Mouse (Mus musculus): Measurements from ENCODE around the gene Icos. TPM values are rescaled to one million over a fixed set of nuclear protein-coding genes. Genes with fewer than 3 reads are reported as not detected.

The Icos gene
- polyA plus RNA-seq, 1 experiment from 2014 or later = 0.36 TPM

- no peaks in the 10 kb centered on the region for H3K9me3 ChIP-seq (ENCODE audit: control insufficient read depth, low read length)
- 87% methylated on average over 4 of the region's 4 CpGs for WGBS
- ATAC-seq (ENCODE audit: insufficient number of reproducible peaks, insufficient read depth, low FRiP score, low read depth) = no peak
- H3K4me3 ChIP-seq (ENCODE audit: control insufficient read depth in 1 of 2, insufficient read depth in 1 of 2, low read depth in 1 of 2, low read length in 2 of 2) = no peak overlapping the region
- H3K27me3 ChIP-seq (ENCODE audit: control insufficient read depth, insufficient read depth, low read length) = no peaks in the 10 kb centered on the region
- no peaks in the 10 kb centered on the region for H3K36me3 ChIP-seq (ENCODE audit: control insufficient read depth, insufficient read depth, low read length)
- peaks cover 7 to 12% of the 10 kb centered on the region in 2 experiments for H3K4me1 ChIP-seq (ENCODE audit: control insufficient read depth in 2 of 2, insufficient read depth in 2 of 2, low read length in 2 of 2)
- no peak overlapping the region for H3K27ac ChIP-seq (replicated peaks in 1 of 2; ENCODE audit: control insufficient read depth in 1 of 2, insufficient read depth in 1 of 2, low read depth in 2 of 2, low read length in 2 of 2)
- H3K4me2 ChIP-seq (ENCODE audit: low read length) = no peak overlapping the region
- H3K9ac ChIP-seq (ENCODE audit: low read length) = no peak overlapping the region
These were observed 15.6 kb upstream of the Icos start for GRCm38 (mm10) chr1:60962095-60962494.

DNA sequence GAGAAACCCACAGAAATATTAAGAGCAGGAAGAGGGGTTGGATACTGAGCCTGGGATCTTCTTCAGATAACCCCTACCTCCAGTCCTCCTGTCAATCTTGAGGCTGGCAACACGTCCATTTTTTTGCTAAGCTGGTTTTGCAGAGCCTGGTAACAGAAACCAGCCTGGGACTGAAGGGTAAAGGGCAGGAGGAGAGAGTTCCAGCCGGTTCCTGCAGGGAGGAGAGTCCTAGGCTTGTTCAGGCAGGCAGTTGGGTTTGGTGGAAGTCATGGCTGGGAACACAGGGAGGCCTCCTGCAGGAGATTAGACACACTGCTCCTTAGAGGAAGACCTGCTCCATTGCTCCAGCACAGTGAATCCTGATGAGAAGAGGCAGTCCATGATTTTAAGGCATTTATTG, 10.2 kb upstream of the Icos start:
- no peaks in the 10 kb centered on the region for H3K36me3 ChIP-seq (ENCODE audit: control insufficient read depth, insufficient read depth, low read length)
- H3K27me3 ChIP-seq (ENCODE audit: control insufficient read depth, insufficient read depth, low read length) = no peaks in the 10 kb centered on the region
- no peak overlapping the region for H3K4me3 ChIP-seq (ENCODE audit: control insufficient read depth in 1 of 2, insufficient read depth in 1 of 2, low read depth in 1 of 2, low read length in 2 of 2)
- ATAC-seq (ENCODE audit: insufficient number of reproducible peaks, insufficient read depth, low FRiP score, low read depth) = no peak
- 37% methylated on average over 2 of the region's 2 CpGs for WGBS
- no peak overlapping the region for H3K9ac ChIP-seq (ENCODE audit: low read length)
- H3K9me3 ChIP-seq (ENCODE audit: control insufficient read depth, low read length) = no peaks in the 10 kb centered on the region
- H3K4me1 ChIP-seq (ENCODE audit: control insufficient read depth in 2 of 2, insufficient read depth in 2 of 2, low read length in 2 of 2) = no peaks in the 10 kb centered on the region
- H3K27ac ChIP-seq (replicated peaks in 1 of 2; ENCODE audit: control insufficient read depth in 1 of 2, insufficient read depth in 1 of 2, low read depth in 2 of 2, low read length in 2 of 2) = no peak overlapping the region
- no peak overlapping the region for H3K4me2 ChIP-seq (ENCODE audit: low read length)

- H3K4me2 ChIP-seq (ENCODE audit: low read length) = no peak overlapping the region
- no peak for ATAC-seq (ENCODE audit: insufficient number of reproducible peaks, insufficient read depth, low FRiP score, low read depth)
These were observed 6.9 kb upstream of the Icos start for GRCm38 (mm10) chr1:60970846-60971245.

GRCm38 (mm10) chr1:60974221-60974620, 3.5 kb upstream of the Icos start:
- no peak overlapping the region for H3K9ac ChIP-seq (ENCODE audit: low read length)
- no peak overlapping the region for H3K4me3 ChIP-seq (ENCODE audit: control insufficient read depth in 1 of 2, insufficient read depth in 1 of 2, low read depth in 1 of 2, low read length in 2 of 2)
- H3K27me3 ChIP-seq (ENCODE audit: control insufficient read depth, insufficient read depth, low read length) = no peaks in the 10 kb centered on the region
- no peak overlapping the region for H3K27ac ChIP-seq (replicated peaks in 1 of 2; ENCODE audit: control insufficient read depth in 1 of 2, insufficient read depth in 1 of 2, low read depth in 2 of 2, low read length in 2 of 2)
- no peaks in the 10 kb centered on the region for H3K36me3 ChIP-seq (ENCODE audit: control insufficient read depth, insufficient read depth, low read length)
- WGBS = 72% methylated on average over 3 of the region's 3 CpGs
- H3K9me3 ChIP-seq (ENCODE audit: control insufficient read depth, low read length) = no peaks in the 10 kb centered on the region
- no peaks in the 10 kb centered on the region for H3K4me1 ChIP-seq (ENCODE audit: control insufficient read depth in 2 of 2, insufficient read depth in 2 of 2, low read length in 2 of 2)
- no peak for ATAC-seq (ENCODE audit: insufficient number of reproducible peaks, insufficient read depth, low FRiP score, low read depth)
- H3K4me2 ChIP-seq (ENCODE audit: low read length) = no peak overlapping the region

More at GRCm38 (mm10) chr1:60970846-60971245, 6.9 kb upstream of the Icos start:
- Histone ChIP-seq H3K4me3 (ENCODE audit: control insufficient read depth in 1 of 2, insufficient read depth in 1 of 2, low read depth in 1 of 2, low read length in 2 of 2) (no peak overlapping the region), H3K4me1 (ENCODE audit: control insufficient read depth in 2 of 2, insufficient read depth in 2 of 2, low read length in 2 of 2) (no peaks in the 10 kb centered on the region), H3K27me3 (ENCODE audit: control insufficient read depth, insufficient read depth, low read length) (no peaks in the 10 kb centered on the region), H3K36me3 (ENCODE audit: control insufficient read depth, insufficient read depth, low read length) (no peaks in the 10 kb centered on the region), H3K27ac (replicated peaks in 1 of 2; ENCODE audit: control insufficient read depth in 1 of 2, insufficient read depth in 1 of 2, low read depth in 2 of 2, low read length in 2 of 2) (no peak overlapping the region), H3K9ac (ENCODE audit: low read length) (no peak overlapping the region), H3K9me3 (ENCODE audit: control insufficient read depth, low read length) (no peaks in the 10 kb centered on the region)
- 77% methylated on average over 1 of the region's 1 CpGs for WGBS

DNA sequence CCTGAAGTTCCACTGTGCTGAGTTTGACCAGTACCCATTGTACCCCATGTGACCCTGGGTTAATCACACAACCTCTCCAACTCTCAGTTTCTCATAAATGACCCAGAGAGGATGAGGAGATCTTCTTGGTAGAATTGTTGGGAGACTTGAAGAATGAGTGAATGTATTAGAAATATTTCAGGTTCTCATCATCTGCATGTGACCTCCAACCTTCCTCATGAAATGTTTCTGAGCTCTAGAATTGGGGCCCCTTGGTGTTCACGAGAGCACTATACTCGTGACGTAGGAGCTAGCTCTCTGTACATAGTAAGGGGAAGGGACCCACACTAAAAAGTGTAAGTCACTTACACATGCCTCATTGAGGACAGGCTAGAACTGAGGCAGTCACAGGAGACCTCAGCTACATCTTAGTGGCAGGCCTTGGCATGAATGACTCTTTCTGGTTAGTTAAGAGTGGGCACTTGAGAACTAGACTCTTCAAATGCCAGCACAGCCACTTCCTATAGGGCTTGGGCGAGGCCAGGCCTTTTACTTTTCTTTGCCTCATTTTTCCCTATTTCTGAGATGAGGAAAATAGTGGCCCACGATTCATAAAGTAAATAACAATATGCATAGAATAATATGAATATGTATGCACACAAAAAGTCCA, 2.0 kb upstream of the Icos start:
- WGBS = 91% methylated on average over 5 of the region's 5 CpGs
- no peak for ATAC-seq (ENCODE audit: insufficient number of reproducible peaks, insufficient read depth, low FRiP score, low read depth)
- H3K9ac ChIP-seq (ENCODE audit: low read length) = no peak overlapping the region

DNA sequence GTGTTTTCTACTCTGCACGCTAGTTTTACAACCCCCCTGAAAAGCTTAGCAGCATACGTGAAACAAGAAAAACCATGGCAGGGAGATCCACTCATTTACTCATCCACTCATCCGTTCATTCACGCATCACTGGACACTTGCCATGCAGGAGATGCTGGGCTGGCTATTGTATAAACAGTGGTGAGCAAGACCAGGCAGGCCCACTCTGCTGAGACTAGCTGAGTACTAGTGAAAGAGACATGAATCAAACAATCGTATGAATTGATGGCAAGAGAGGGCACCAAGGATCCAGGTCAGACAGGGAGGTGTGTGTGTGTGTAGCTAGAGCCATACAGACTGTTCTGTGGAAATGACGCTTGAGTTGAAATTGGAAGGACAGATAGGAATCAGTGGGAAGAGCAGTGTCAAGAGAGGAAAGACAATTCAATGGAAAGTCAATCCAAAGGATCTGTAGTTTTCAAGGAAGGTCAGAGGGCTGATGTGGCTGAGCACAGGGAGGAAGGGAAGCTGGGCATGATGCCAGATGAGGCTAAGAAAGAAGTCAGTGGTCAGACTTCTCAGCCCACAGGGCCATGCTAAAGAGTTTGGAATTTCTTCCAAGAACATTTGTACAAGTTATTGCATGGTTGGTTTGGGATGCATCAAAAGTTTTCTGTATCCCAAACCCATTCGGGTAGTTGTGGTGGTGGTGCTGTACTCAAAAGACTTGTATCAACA, 1.6 kb downstream of the Icos start:
- ATAC-seq (ENCODE audit: insufficient number of reproducible peaks, insufficient read depth, low FRiP score, low read depth) = no peak
- Histone ChIP-seq H3K4me3 (ENCODE audit: control insufficient read depth in 1 of 2, insufficient read depth in 1 of 2, low read depth in 1 of 2, low read length in 2 of 2) (no peak overlapping the region), H3K27me3 (ENCODE audit: control insufficient read depth, insufficient read depth, low read length) (no peaks in the 10 kb centered on the region), H3K9me3 (ENCODE audit: control insufficient read depth, low read length) (no peaks in the 10 kb centered on the region), H3K9ac (ENCODE audit: low read length) (no peak overlapping the region), H3K36me3 (ENCODE audit: control insufficient read depth, insufficient read depth, low read length) (no peaks in the 10 kb centered on the region), H3K4me2 (ENCODE audit: low read length) (no peak overlapping the region), H3K4me1 (ENCODE audit: control insufficient read depth in 2 of 2, insufficient read depth in 2 of 2, low read length in 2 of 2) (no peaks in the 10 kb centered on the region), H3K27ac (replicated peaks in 1 of 2; ENCODE audit: control insufficient read depth in 1 of 2, insufficient read depth in 1 of 2, low read depth in 2 of 2, low read length in 2 of 2) (no peak overlapping the region)
- WGBS = 76% methylated on average over 7 of the region's 7 CpGs

More for the DNA sequence above, 2.0 kb upstream of the Icos start:
- Histone ChIP-seq H3K4me3 (ENCODE audit: control insufficient read depth in 1 of 2, insufficient read depth in 1 of 2, low read depth in 1 of 2, low read length in 2 of 2) (no peak overlapping the region), H3K9me3 (ENCODE audit: control insufficient read depth, low read length) (no peaks in the 10 kb centered on the region), H3K36me3 (ENCODE audit: control insufficient read depth, insufficient read depth, low read length) (no peaks in the 10 kb centered on the region), H3K4me2 (ENCODE audit: low read length) (no peak overlapping the region), H3K27ac (replicated peaks in 1 of 2; ENCODE audit: control insufficient read depth in 1 of 2, insufficient read depth in 1 of 2, low read depth in 2 of 2, low read length in 2 of 2) (no peak overlapping the region), H3K27me3 (ENCODE audit: control insufficient read depth, insufficient read depth, low read length) (no peaks in the 10 kb centered on the region), H3K4me1 (ENCODE audit: control insufficient read depth in 2 of 2, insufficient read depth in 2 of 2, low read length in 2 of 2) (no peaks in the 10 kb centered on the region)

DNA sequence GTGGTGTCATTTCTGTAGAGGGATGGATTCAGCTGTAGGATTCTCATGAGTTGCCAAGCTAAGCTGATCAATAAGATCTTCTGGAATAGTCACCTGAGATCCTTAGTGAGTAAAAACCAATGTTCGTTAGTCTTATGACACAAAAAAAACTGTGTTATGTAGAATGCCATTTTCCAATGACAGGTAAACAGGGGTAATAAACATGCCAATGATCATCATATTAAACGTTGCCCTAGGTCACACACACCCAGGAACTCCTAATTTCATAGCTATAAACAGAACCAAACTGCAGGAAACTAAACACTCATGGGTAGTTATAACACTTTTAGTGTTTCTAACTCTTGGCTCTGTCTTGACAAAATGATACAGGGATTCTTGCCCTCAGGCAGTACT, 2.1 kb downstream of the Icos start:
- Histone ChIP-seq H3K9ac (ENCODE audit: low read length) (no peak overlapping the region), H3K4me1 (ENCODE audit: control insufficient read depth in 2 of 2, insufficient read depth in 2 of 2, low read length in 2 of 2) (no peaks in the 10 kb centered on the region), H3K27ac (replicated peaks in 1 of 2; ENCODE audit: control insufficient read depth in 1 of 2, insufficient read depth in 1 of 2, low read depth in 2 of 2, low read length in 2 of 2) (no peak overlapping the region), H3K4me3 (ENCODE audit: control insufficient read depth in 1 of 2, insufficient read depth in 1 of 2, low read depth in 1 of 2, low read length in 2 of 2) (no peak overlapping the region), H3K4me2 (ENCODE audit: low read length) (no peak overlapping the region), H3K36me3 (ENCODE audit: control insufficient read depth, insufficient read depth, low read length) (no peaks in the 10 kb centered on the region), H3K9me3 (ENCODE audit: control insufficient read depth, low read length) (no peaks in the 10 kb centered on the region), H3K27me3 (ENCODE audit: control insufficient read depth, insufficient read depth, low read length) (no peaks in the 10 kb centered on the region)
- WGBS = 79% methylated on average over 2 of the region's 2 CpGs
- ATAC-seq (ENCODE audit: insufficient number of reproducible peaks, insufficient read depth, low FRiP score, low read depth) = no peak
